Mouse (Mus musculus) R1 (cell line): ENCODE measurements around the gene Rabgap1l.
A peak's percentile ranks its signal among the peaks of the same experiment; 100 is the strongest.

ENCODE experiments used
- DNase-seq: peaks from one replicate; pipeline ENCODE4 v3.0.0-alpha.2; 2018; ENCODE audit warnings: low read depth, low spot score

Gene Rabgap1l

GRCm38 (mm10) chr1:160378367-160378766 is 414.6 kb downstream of the Rabgap1l start:
- peak; percentile 9 for DNase-seq

GRCm38 (mm10) chr1:160377337-160378336 is 415.4 kb downstream of the Rabgap1l start:
- DNase-seq = no peak

- DNase-seq = no peak
These were observed 418.5 kb downstream of the Rabgap1l start for GRCm38 (mm10) chr1:160374490-160374889.

- DNase-seq = no peak
These were observed 419.7 kb downstream of the Rabgap1l start for GRCm38 (mm10) chr1:160373306-160373705.

- no peak for DNase-seq
These were observed 421.3 kb downstream of the Rabgap1l start for GRCm38 (mm10) chr1:160371696-160372095.

GRCm38 (mm10) chr1:160370552-160370951 is 422.5 kb downstream of the Rabgap1l start:
- DNase-seq = no peak

GRCm38 (mm10) chr1:160366615-160367014 is 426.4 kb downstream of the Rabgap1l start:
- no peak for DNase-seq

- DNase-seq = no peak
These were observed 435.7 kb downstream of the Rabgap1l start for GRCm38 (mm10) chr1:160357268-160357667.

GRCm38 (mm10) chr1:160353732-160354455 is 439.1 kb downstream of the Rabgap1l start:
- DNase-seq = no peak

- no peak for DNase-seq
These were observed 440.7 kb downstream of the Rabgap1l start for GRCm38 (mm10) chr1:160352309-160352708.

GRCm38 (mm10) chr1:160351880-160352234 is 441.2 kb downstream of the Rabgap1l start:
- DNase-seq = peak; percentile 9

GRCm38 (mm10) chr1:160351146-160351879 is 441.7 kb downstream of the Rabgap1l start:
- no peak for DNase-seq

GRCm38 (mm10) chr1:160340653-160341052 is 452.4 kb downstream of the Rabgap1l start:
- DNase-seq = no peak

GRCm38 (mm10) chr1:160339374-160339773 is 453.6 kb downstream of the Rabgap1l start:
- no peak for DNase-seq

- DNase-seq = no peak
These were observed 458.2 kb downstream of the Rabgap1l start for GRCm38 (mm10) chr1:160334791-160335190.

GRCm38 (mm10) chr1:160330828-160331227 is 462.2 kb downstream of the Rabgap1l start:
- no peak for DNase-seq

- DNase-seq = no peak
These were observed 462.8 kb downstream of the Rabgap1l start for GRCm38 (mm10) chr1:160330222-160330621.

- no peak for DNase-seq
These were observed 463.2 kb downstream of the Rabgap1l start for GRCm38 (mm10) chr1:160329788-160330187.

- no peak for DNase-seq
These were observed 465.5 kb downstream of the Rabgap1l start for GRCm38 (mm10) chr1:160327531-160327930.

- DNase-seq = no peak
These were observed 467.5 kb downstream of the Rabgap1l start for GRCm38 (mm10) chr1:160325542-160325941.

- no peak for DNase-seq
These were observed 472.3 kb downstream of the Rabgap1l start for GRCm38 (mm10) chr1:160320690-160321089.
